Mouse (Mus musculus) lung, embryonic 16.5 days (tissue): ENCODE measurements around the gene Tube1. TPM values are rescaled to one million over a fixed set of nuclear protein-coding genes. Genes with fewer than 3 reads are reported as not detected.

Source experiments
- polyA plus RNA-seq: library from polyadenylated mRNA; unstranded; fragments of >200 nt; fragmentation: Nextera tagmentation; extraction: Ambion mirVana; gene quantifications from 2 replicates; pipeline ENCODE4 v1.2.1, GENCODE M21; 2015

Tube1 gene
- polyA plus RNA-seq, 1 experiment from 2014 or later, result 20.6 TPM

Other genes with a start within 250 kb of the Tube1 start
- gene Lama4, start 168.5 kb upstream of the Tube1 start, polyA plus RNA-seq, result 127 and 131 TPM in 2 replicates
- gene Fam229b, start 62 bp upstream of the Tube1 start, polyA plus RNA-seq, result 12.3 and 12.5 TPM in 2 replicates
- gene Ccn6, start 29.8 kb downstream of the Tube1 start, polyA plus RNA-seq, result 0.30 and 0.67 TPM in 2 replicates
- gene Fyn, start 234.9 kb downstream of the Tube1 start, polyA plus RNA-seq, result 13.4 and 16.8 TPM in 2 replicates